Comparison of ENCODE assay signal across 12 mouse cellular contexts in genomic region chr5:50146926-50147325, GRCm38 (mm10).
DNase-seq lines count a peak whose midpoint lies in the region; ATAC-seq and TF ChIP-seq lines count a peak whose summit lies in the region.
"Had no signal": no experiment of that assay in that cellular context is flagged by ENCODE, and none has a peak within 500 bp of the region (broad histone marks: within the 10 kb centered on the region; RNA-seq: fewer than 3 reads in every experiment).

No protein-coding gene starts in this region.

- H3K9ac ChIP-seq in embryonic facial prominence, embryonic 14.5 days (ENCODE audit: low read depth, low read length) = no peak overlapping the region
- H3K9ac ChIP-seq in lung, embryonic 14.5 days = no peak overlapping the region
- H3K9ac ChIP-seq: embryonic facial prominence, embryonic 13.5 days; hindbrain, embryonic 15.5 days; limb, embryonic 12.5 days; midbrain, embryonic 12.5 days had no signal

- no peaks in the 10 kb centered on the region for H3K36me3 ChIP-seq in embryonic facial prominence, embryonic 14.5 days (ENCODE audit: control insufficient read depth, insufficient read depth, low read length)
- no peaks in the 10 kb centered on the region for H3K36me3 ChIP-seq in embryonic facial prominence, embryonic 10.5 days (replicated peaks)
- no peaks in the 10 kb centered on the region for H3K36me3 ChIP-seq in lung, embryonic 14.5 days (ENCODE audit: insufficient read depth)
- H3K36me3 ChIP-seq: embryonic facial prominence, embryonic 13.5 days; hindbrain, embryonic 15.5 days; limb, embryonic 12.5 days; midbrain, embryonic 12.5 days had no signal

- peak; percentile 43 for DNase-seq in embryonic facial prominence, embryonic 14.5 days (ENCODE audit: low spot score)
- no peak for DNase-seq in embryonic facial prominence, embryonic 10.5 days (ENCODE audit: low spot score)
- DNase-seq in adrenal gland, adult (ENCODE audit: inconsistent age in 2 of 2, low spot score in 1 of 2) = peak; percentile 82 to 89
- DNase-seq in heart, adult 9 months (ENCODE audit: low spot score in 2 of 2) = peak; percentile 7 to 22
- DNase-seq in lung, embryonic 14.5 days = peak; percentile 80
- no peak for DNase-seq in thymus, postnatal 10 days (ENCODE audit: low spot score in 2 of 2)
- no peak for DNase-seq in layer of hippocampus, adult 9-10 months (ENCODE audit: low spot score)
- DNase-seq in embryo, embryonic 10.5 days (ENCODE audit: low spot score) = no peak

- H3K4me3 ChIP-seq in embryonic facial prominence, embryonic 14.5 days (ENCODE audit: low read depth, low read length) = no peak overlapping the region
- H3K4me3 ChIP-seq in embryonic facial prominence, embryonic 10.5 days = no peak overlapping the region
- no peak overlapping the region for H3K4me3 ChIP-seq in lung, embryonic 14.5 days (ENCODE audit: low read depth, low read length)
- H3K4me3 ChIP-seq: embryonic facial prominence, embryonic 13.5 days; hindbrain, embryonic 15.5 days; limb, embryonic 12.5 days; midbrain, embryonic 12.5 days had no signal

- H3K4me2 ChIP-seq in embryonic facial prominence, embryonic 14.5 days (ENCODE audit: low read depth, low read length) = no peak overlapping the region
- H3K4me2 ChIP-seq in lung, embryonic 14.5 days = no peak overlapping the region
- H3K4me2 ChIP-seq: embryonic facial prominence, embryonic 13.5 days; hindbrain, embryonic 15.5 days; limb, embryonic 12.5 days; midbrain, embryonic 12.5 days had no signal

- no peak overlapping the region for H3K27ac ChIP-seq in embryonic facial prominence, embryonic 14.5 days (replicated peaks; ENCODE audit: low read depth, low read length)
- H3K27ac ChIP-seq in embryonic facial prominence, embryonic 10.5 days (replicated peaks) = no peak overlapping the region
- H3K27ac ChIP-seq in lung, embryonic 14.5 days (ENCODE audit: low read depth) = no peak overlapping the region
- H3K27ac ChIP-seq: embryonic facial prominence, embryonic 13.5 days; hindbrain, embryonic 15.5 days; limb, embryonic 12.5 days; midbrain, embryonic 12.5 days had no signal

- no peaks in the 10 kb centered on the region for H3K27me3 ChIP-seq in embryonic facial prominence, embryonic 14.5 days (replicated peaks; ENCODE audit: control insufficient read depth, insufficient read depth, low read length)
- H3K27me3 ChIP-seq in embryonic facial prominence, embryonic 10.5 days (replicated peaks; ENCODE audit: low read depth, poor library complexity, severe bottlenecking) = no peaks in the 10 kb centered on the region
- no peaks in the 10 kb centered on the region for H3K27me3 ChIP-seq in lung, embryonic 14.5 days (ENCODE audit: insufficient read depth, low read length)
- H3K27me3 ChIP-seq: embryonic facial prominence, embryonic 13.5 days; hindbrain, embryonic 15.5 days; limb, embryonic 12.5 days; midbrain, embryonic 12.5 days had no signal

- no peak for ATAC-seq in embryonic facial prominence, embryonic 14.5 days (ENCODE audit: low read depth)
- ATAC-seq in lung, embryonic 14.5 days (ENCODE audit: insufficient read depth) = peak; percentile 62; the same call in 1 of the 2 replicates

- no peak for TF ChIP-seq CTCF in lung, embryonic 14.5 days (IDR thresholded peaks at IDR 0.05; ENCODE audit: low read depth)

- H3K4me1 ChIP-seq in embryonic facial prominence, embryonic 14.5 days (ENCODE audit: control insufficient read depth, insufficient read depth, low read length) = no peaks in the 10 kb centered on the region
- H3K4me1 ChIP-seq in embryonic facial prominence, embryonic 10.5 days = no peaks in the 10 kb centered on the region
- H3K4me1 ChIP-seq in lung, embryonic 14.5 days (ENCODE audit: insufficient read depth) = peaks cover 3% of the 10 kb centered on the region; the same call in 1 of the 2 replicates
- H3K4me1 ChIP-seq: embryonic facial prominence, embryonic 13.5 days; hindbrain, embryonic 15.5 days; limb, embryonic 12.5 days; midbrain, embryonic 12.5 days had no signal

- H3K9me3 ChIP-seq in embryonic facial prominence, embryonic 14.5 days (ENCODE audit: control insufficient read depth, low read length) = no peaks in the 10 kb centered on the region
- H3K9me3 ChIP-seq in embryonic facial prominence, embryonic 10.5 days = no peaks in the 10 kb centered on the region
- no peaks in the 10 kb centered on the region for H3K9me3 ChIP-seq in lung, embryonic 14.5 days (ENCODE audit: low read depth, low read length)
- H3K9me3 ChIP-seq: embryonic facial prominence, embryonic 13.5 days; hindbrain, embryonic 15.5 days; limb, embryonic 12.5 days; midbrain, embryonic 12.5 days had no signal

- 36% methylated on average over 3 of the region's 3 CpGs for WGBS in embryonic facial prominence, embryonic 14.5 days
- WGBS in embryonic facial prominence, embryonic 10.5 days = 79% methylated on average over 3 of the region's 3 CpGs
- 33% methylated on average over 3 of the region's 3 CpGs for WGBS in lung, embryonic 14.5 days

Comparison
In these comparisons a context has a peak if more than half of its experiments do, and no peak if none do; other contexts are left out.
1. DNase-seq: peak in embryonic facial prominence, embryonic 14.5 days (single experiment), adrenal gland, adult (2 of 2), heart, adult 9 months (2 of 2) and lung, embryonic 14.5 days (single experiment); none in embryonic facial prominence, embryonic 10.5 days (single experiment), thymus, postnatal 10 days (0 of 2), layer of hippocampus, adult 9-10 months (single experiment) and embryo, embryonic 10.5 days (single experiment).